Mouse (Mus musculus) bone marrow, adult 2 months (tissue): ENCODE measurements around the gene Gm20604.

ENCODE experiments used
- CTCF ChIP-seq: fragments of 200-500 bp; IDR thresholded peaks from 2 replicates; pipeline ENCODE4 v1.5.1; 2011; ENCODE audit warnings: low read length, control low read depth; ENCODE audit not compliant: control insufficient read depth, insufficient read depth
- POLR2A ChIP-seq: fragments of 200-500 bp; IDR thresholded peaks from 2 replicates; pipeline ENCODE4 v1.6.1; 2011; ENCODE audit warnings: low read depth, mild to moderate bottlenecking, control low read depth, low read length, borderline replicate concordance; ENCODE audit not compliant: control insufficient read depth

DNA sequence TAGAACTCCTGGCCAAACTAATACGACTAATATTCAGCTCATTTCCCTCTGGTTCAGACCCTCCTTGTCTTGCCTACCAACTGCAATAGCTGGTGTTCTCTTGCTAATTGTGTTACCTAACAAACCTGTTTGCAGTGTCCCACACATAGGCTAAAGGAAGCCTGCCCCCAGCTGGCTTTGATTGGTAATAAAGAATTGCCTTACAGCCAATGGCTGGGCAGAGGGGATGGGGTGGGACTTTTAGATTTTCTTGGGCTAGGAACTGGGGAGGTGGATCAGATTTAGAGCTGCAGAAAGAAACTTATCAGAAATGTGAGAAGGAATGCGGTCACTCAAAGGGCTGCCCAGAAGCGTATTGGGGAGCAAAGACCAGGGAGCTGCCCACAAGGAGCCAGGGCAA is 21.0 kb upstream of the Gm20604 start:
- TF ChIP-seq CTCF (no peak), POLR2A (no peak)
